Mouse (Mus musculus) layer of hippocampus, adult 8-10 months (tissue): ENCODE results near the gene 1700014D04Rik. TPM values are rescaled to one million over a fixed set of nuclear protein-coding genes. Genes with fewer than 3 reads are reported as not detected.
"Not testable (repeated sequence)": the region's sequence is repeated elsewhere in the genome, so short reads cannot be mapped to it uniquely, and the experiment has no call there.

Source experiments
- DNase-seq, 2 experiments: peaks; one replicate each; pipeline ENCODE4 v3.0.0; 2022; ENCODE audit warnings: low spot score in 2 of 2
- total RNA-seq, 4 experiments: library from RNA; stranded (reverse); gene quantifications; 2 replicates each; pipeline ENCODE4 v1.2.4; 2022

The 1700014D04Rik gene
- total RNA-seq, 4 experiments from 2014 or later: 0.31 to 0.79 (median 0.36) TPM

DNA sequence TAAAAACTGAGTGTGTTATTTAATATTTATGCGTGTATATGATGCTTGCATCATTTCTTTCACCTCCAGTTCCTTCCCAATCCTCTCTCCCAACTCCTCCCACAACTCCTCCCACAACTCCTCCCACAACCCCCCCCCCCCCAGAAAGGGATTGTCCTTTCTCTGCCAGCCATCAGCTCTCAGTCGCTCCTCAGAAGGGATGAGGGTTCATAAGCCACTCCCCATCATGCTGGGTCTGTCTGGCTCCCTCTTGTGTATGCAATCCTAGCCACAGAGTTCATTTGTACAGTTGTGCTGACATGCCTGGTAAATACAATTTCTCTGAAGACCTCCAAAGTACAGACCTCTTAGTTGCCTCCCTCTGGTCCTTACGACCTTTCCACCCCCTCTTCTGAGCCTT lies 11.4 kb downstream of the 1700014D04Rik start:
- DNase-seq: no peak

GRCm38 (mm10) chr13:59734347-59734746 lies 12.2 kb downstream of the 1700014D04Rik start:
- DNase-seq: not testable (repeated sequence)

DNA sequence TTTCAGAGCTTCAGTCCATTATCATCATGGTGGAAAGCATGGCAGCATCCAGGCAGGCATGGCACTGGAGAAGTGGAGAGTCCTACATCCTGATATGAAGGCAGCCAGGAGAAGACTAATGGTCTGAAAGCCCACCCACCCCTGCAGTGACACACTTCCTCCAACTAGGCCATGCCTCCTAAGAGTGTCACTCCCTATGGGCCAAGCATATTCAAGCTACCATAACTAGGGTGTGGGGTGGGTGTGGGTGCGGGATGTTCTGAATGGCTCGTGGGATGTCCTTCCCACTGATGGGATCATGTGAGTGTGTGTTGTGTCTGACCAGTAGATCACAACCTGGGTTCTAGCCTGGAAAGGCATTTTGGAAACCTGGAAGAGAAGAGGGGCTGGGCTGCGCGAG lies 12.6 kb downstream of the 1700014D04Rik start:
- DNase-seq: no peak

GRCm38 (mm10) chr13:59731652-59732051 lies 14.9 kb downstream of the 1700014D04Rik start, which contains the start of gene Spata31d1d:
Spata31d1d (minus strand) TSS chr13:59731752.
- no peak for DNase-seq

DNA sequence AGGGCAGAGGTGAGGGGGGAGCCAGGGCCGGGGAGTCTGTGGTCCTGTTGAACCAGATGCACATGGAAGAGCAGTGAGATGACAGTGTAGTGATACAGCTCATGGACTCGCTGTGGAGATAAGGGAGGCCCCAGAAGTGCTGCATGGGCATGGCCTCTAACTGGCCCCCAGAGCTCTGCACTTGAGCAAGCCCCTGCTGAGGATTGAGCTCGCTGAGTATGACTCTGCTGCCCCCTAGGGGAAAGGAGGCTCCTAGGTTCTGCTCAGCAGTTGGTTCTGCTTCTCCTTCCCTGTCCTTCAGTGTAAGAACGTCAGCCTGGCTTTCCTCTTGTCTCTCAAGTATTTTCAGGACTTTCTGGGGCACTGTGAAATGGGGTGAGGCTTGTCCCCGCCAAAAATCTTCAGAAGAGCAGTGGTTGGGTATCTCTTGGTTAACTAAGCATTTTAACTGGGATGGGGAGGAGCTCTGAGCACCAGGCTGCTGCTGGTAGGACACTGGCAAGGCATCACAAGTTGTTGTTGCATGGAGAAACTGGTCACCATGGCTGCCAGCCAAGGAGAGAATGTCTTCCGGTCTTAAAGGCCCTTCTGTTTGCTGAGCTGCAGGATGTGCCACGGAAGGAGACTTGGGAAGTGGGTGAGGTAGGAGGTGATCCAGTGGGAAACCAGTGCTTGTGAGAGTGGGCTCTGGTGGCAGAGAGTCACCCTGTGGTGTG lies 18.0 kb downstream of the 1700014D04Rik start:
- peak; percentile 69 to 89 for DNase-seq

- DNase-seq: no peak
These were observed 20.2 kb downstream of the 1700014D04Rik start for GRCm38 (mm10) chr13:59726139-59726867.

DNA sequence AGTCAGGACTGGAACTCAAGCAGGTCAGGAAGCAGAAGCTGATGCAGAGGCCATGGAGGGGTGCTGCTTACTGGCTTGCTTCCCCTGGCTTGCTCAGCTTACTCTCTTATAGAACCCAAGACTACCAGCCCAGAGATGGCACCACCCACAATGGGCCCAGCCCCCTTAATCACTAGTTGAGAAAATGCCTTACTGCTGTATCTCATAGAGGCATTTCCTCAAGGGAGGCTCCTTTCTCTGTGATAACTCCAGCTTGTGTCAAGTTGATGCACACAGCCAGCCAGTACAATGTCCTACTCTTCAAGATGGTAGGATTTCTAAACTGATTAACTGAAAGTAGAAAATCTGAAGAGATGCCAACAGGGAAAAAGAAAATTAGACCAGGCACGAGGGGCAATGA lies 24.5 kb downstream of the 1700014D04Rik start:
- not testable (repeated sequence) for DNase-seq

DNA sequence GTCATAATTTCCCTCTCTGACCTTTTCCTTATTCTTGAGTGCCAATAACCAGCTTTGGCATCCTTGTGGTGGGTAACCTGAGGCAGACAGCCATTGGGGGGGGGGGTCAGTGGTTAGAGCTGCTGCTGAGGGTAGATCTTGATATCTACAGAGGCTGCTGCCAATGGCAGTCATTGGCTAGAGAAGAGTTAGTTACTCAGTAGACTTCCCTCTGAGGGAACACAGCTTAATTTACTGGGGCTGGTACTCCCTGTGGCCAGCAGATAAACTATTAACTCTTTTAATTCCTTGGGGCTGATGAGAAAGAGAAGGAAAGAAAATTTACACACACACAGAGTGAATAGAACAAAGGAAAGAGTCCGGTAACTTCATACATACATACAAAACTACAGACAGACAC lies 27.1 kb downstream of the 1700014D04Rik start:
- DNase-seq: no peak

DNA sequence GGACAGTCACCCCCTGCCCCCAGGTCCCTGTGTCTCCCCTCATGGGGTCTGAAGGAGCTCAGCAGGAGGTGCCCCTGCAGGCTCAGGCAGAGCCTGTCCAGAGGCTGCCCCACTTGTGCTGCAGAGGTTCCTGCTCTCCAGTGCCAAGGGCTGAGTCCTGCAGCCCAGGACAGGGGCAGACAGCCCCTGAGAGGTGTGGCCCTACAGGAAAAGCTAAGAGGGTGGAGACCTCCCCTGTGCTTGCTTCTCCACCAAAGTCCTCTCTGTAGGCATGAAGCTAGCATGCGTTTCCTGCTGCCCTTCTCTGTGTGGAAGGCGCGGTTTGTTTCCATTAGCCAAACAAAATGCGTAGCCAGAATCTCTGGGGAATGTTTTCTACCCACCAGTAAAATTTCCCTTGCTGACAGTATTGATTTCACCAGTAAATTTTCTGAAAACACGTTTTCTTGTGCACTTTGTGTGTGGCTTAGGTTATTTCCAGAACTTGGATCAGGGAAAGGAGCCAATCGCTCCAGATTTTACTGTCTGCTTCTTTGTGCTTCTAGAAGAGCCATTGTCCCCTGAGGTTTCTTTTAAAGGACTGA lies 27.6 kb downstream of the 1700014D04Rik start:
- not testable (repeated sequence) for DNase-seq

- DNase-seq: no peak
These were observed 32.8 kb downstream of the 1700014D04Rik start for GRCm38 (mm10) chr13:59713710-59714109.

DNA sequence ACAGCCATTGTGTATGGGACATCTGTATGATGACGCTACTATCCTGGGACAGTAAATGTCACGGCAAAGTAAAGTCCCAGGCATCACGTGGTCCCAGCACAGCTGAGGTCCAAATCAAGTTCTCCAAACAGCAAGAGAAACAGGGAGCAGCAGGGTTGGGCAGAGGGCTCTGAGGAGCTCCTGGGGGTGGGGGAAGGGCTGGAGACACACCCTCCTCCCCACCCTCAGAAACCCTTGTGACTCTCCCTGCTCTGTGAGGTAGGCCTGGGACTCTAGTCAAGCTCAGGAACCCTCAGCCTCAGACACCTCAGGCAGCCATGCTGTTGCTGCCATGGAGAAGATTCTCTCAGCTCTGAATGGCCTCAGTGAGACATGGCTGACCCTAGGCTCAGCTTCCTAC lies 34.6 kb downstream of the 1700014D04Rik start, which contains the start of gene Spata31d1b:
TSS of gene Spata31d1b (plus strand) at position 301 of the 400 bp plus-strand sequence.
- DNase-seq: not testable (repeated sequence)

DNA sequence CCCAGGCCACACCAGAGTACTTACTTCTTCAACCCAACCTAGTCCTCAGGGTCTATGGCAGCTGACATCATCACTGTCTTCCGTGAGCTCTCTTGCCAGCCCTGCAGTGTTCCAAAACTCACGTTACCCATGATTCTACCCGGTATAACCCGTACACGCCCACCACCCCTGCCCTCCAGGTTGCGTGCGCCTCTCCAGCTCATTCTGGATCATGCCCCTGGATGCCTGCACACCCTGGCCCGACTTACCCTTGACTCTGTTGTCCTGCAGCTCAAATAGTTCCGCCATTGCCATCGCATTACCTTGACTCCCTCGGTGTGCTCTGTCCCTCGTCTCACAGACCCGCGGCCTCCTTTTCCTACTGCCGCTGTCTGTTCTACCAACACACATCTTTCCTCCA lies 36.3 kb downstream of the 1700014D04Rik start, which contains the start of gene Spata31d1a:
TSS of gene Spata31d1a (minus strand) at position 101 of the 400 bp plus-strand sequence.
- DNase-seq: no peak

DNA sequence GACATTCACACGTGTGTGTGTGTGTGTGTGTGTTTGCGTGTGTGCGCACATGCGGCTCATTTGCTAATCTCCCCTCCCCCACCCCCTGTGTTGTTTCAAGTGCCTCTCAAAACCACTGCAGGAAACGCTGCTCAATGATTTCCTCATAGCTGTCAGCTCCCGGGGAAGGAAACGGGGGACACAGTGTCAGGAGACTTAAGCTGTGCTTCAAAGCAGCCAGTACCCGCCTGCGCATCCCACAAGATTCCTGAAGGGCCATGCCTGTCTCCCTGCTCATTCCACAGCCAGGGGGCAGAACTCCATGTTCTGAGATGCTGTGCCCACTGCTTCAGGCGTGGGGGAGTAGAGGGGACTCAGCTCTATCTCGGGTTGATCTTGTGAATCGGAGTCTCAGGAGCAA lies 42.0 kb downstream of the 1700014D04Rik start:
- DNase-seq: no peak

GRCm38 (mm10) chr13:59703514-59703913 lies 43.0 kb downstream of the 1700014D04Rik start:
- no peak for DNase-seq

- not testable (repeated sequence) for DNase-seq
These were observed 46.4 kb downstream of the 1700014D04Rik start for GRCm38 (mm10) chr13:59700137-59700536.

DNA sequence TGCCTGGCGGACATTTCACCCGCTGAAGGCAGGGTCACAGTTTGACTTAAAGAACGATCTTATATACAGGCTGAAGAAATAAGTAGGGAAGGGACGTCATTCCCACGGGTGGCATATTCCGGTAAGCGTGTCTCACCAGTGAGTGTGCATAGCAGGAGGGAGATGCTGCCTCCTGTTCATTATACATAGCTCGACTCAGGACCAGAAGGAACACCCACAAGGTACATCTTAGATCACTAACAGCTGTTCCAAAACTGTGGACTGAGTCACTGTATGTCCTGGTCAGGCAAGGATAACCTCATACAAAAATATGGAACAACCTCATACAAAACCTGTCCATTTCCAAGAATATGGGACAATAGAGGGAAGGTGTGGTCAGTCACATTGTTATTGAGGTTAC lies 47.4 kb downstream of the 1700014D04Rik start:
- no peak for DNase-seq

- no peak for DNase-seq
These were observed 50.8 kb downstream of the 1700014D04Rik start for GRCm38 (mm10) chr13:59695781-59696180.

- no peak for DNase-seq
These were observed 52.5 kb downstream of the 1700014D04Rik start, which contains the start of gene 4921517D22Rik for GRCm38 (mm10) chr13:59694008-59694407. 4921517D22Rik (minus strand) TSS chr13:59694108.

DNA sequence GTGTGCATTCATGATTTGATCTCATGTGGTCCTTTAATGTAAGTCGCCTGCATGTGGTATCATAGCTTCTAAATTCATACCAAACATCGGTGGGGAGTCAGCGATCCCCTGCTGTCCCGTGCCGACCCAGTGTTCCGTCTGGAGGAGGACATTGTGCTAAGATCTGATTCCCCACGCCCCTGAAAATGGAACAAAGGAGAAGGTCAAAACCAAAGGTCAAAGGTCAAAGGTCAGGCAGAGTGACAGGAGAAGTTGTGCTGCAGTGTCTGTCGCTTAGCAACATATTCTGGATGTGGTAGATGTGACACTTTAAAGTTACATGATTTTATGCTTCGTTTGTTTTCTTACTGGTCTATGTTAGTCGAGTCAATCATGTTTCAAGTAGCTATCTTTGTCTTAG lies 55.1 kb downstream of the 1700014D04Rik start:
- DNase-seq: no peak
